Mouse (Mus musculus): Measurements from ENCODE around the gene Klf13.

DNA sequence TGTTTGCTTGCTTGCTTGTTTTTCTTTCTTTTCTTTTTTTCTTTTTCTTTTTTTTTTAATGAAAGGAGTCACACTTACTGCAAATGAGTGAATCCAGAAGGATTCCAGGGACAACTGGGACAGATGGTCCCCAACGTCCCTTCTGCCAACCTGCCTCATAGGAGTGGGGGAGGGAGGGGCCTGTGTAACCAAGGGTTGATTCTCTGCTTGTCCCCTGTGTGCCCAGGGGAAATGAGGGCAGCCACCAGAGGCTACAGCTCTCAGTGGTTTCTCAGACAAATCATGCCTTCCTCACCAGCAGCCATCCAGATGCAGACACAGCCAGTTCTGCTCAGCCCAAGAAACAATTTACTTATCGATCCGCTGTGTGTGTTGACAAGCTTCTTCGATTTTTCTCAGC, 32.3 kb upstream of the Klf13 start:
- TF ChIP-seq CTCF (IDR thresholded peaks at IDR 0.05): no peak
- TF ChIP-seq EP300 (IDR thresholded peaks at IDR 0.05): no peak
